Mouse (Mus musculus) liver, embryonic 12.5 days (tissue): Measurements from ENCODE around the gene Six5. TPM values are rescaled to one million over a fixed set of nuclear protein-coding genes. Genes with fewer than 3 reads are reported as not detected.

Source experiments
- ATAC-seq: fragments of 200-750 bp; cut with Nextera tagmentation; 2 replicates; pipeline ENCODE4 v1.8.0; 2017; ENCODE audit warnings: moderate number of reproducible peaks, mild to moderate bottlenecking, moderate library complexity
- H3K27ac ChIP-seq: fragments of 300-500 bp; sonication (generic); 2 replicates; pipeline ENCODE4 v1.5.1; 2016; ENCODE audit warnings: mild to moderate bottlenecking
- H3K27me3 ChIP-seq: fragments of 300-500 bp; sonication (generic); replicated peaks from 2 replicates; pipeline ENCODE4 v1.6.1; 2016; ENCODE audit warnings: mild to moderate bottlenecking, moderate library complexity
- H3K36me3 ChIP-seq: fragments of 300-500 bp; sonication (generic); 2 replicates; pipeline ENCODE4 v1.6.1; 2016; ENCODE audit warnings: mild to moderate bottlenecking, moderate library complexity
- H3K4me1 ChIP-seq: fragments of 300-500 bp; sonication (generic); 2 replicates; pipeline ENCODE4 v1.6.1; 2016
- H3K4me2 ChIP-seq: fragments of 300-500 bp; sonication (generic); 2 replicates; pipeline ENCODE4 v1.6.1; 2016; ENCODE audit warnings: mild to moderate bottlenecking, moderate library complexity
- H3K4me3 ChIP-seq: fragments of 300-500 bp; sonication (generic); 2 replicates; pipeline ENCODE4 v1.5.1; 2016; ENCODE audit warnings: mild to moderate bottlenecking, moderate library complexity
- H3K9ac ChIP-seq: fragments of 300-500 bp; sonication (generic); 2 replicates; pipeline ENCODE4 v1.6.1; 2016; ENCODE audit warnings: mild to moderate bottlenecking, moderate library complexity
- H3K9me3 ChIP-seq: fragments of 300-500 bp; sonication (generic); replicated peaks from 2 replicates; pipeline ENCODE4 v1.6.1; 2016; ENCODE audit warnings: mild to moderate bottlenecking, moderate library complexity
- WGBS: fragments of 180-500 bp; shearing (Covaris S2); methylation state at CpG from one replicate; pipeline ENCODE4 v1.1.7; 2016; ENCODE audit not compliant: insufficient replicate concordance; 5-methylcytosine and 5-hydroxymethylcytosine counted together
- polyA plus RNA-seq: library from polyadenylated mRNA; unstranded; fragments of >200 nt; fragmentation: Nextera tagmentation; extraction: Ambion mirVana; gene quantifications from 2 replicates; pipeline ENCODE4 v1.2.1, GENCODE M21; 2016

The Six5 gene
- polyA plus RNA-seq, 1 experiment from 2014 or later: 1.8 TPM

DNA sequence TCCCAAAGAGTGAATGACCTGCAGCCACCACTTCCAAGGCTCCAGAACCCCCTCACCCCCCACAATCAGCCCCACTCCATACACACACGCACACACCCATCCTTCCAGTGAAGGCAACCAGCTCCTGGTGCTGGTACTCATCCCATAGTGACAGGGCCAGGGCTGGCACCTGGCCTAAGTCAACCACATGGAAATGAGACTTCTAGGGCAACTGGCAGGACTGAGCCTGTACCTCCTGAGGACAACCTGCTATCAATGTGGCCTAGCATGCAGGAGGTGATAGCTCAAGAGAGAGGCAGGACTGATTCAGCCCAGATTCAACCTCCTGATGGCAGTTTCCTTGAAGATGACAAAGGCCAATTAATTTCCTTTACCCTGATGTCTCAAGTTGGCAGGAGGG lies 5.9 kb downstream of the Six5 start:
- Histone ChIP-seq H3K36me3 (no peaks in the 10 kb centered on the region), H3K27me3 (peaks cover 81% of the 10 kb centered on the region), H3K9ac (no peak overlapping the region), H3K9me3 (no peaks in the 10 kb centered on the region), H3K4me2 (no peak overlapping the region), H3K4me3 (no peak overlapping the region), H3K27ac (no peak overlapping the region), H3K4me1 (peaks cover 23% of the 10 kb centered on the region)
- WGBS: 56% methylated on average over 1 of the region's 1 CpGs
- no peak for ATAC-seq

DNA sequence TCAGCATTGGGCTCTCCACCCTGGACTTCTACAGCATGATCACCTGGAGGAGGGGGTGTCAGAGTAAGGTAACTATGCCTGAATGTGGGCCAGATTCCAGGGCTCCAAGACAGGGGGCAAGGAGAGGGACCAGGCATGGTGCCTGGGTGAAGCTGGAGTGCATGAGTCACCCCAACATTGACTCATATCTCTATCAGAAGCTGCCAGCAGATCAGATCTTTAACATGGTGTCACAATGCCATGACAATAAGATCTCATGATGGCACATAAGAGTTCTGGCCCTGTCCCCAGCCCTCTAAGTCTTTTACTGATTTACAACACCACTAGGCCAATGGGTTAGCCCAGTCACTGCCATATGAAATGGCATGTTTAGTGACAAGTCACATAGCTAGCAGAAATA lies 9.3 kb downstream of the Six5 start:
- H3K9me3 ChIP-seq: no peaks in the 10 kb centered on the region
- no peak overlapping the region for H3K4me2 ChIP-seq
- no peak overlapping the region for H3K9ac ChIP-seq
- no peaks in the 10 kb centered on the region for H3K36me3 ChIP-seq
- H3K27ac ChIP-seq: no peak overlapping the region
- no peak overlapping the region for H3K4me3 ChIP-seq
- H3K4me1 ChIP-seq: no peaks in the 10 kb centered on the region
- peaks cover 58% of the 10 kb centered on the region for H3K27me3 ChIP-seq
- ATAC-seq: no peak

DNA sequence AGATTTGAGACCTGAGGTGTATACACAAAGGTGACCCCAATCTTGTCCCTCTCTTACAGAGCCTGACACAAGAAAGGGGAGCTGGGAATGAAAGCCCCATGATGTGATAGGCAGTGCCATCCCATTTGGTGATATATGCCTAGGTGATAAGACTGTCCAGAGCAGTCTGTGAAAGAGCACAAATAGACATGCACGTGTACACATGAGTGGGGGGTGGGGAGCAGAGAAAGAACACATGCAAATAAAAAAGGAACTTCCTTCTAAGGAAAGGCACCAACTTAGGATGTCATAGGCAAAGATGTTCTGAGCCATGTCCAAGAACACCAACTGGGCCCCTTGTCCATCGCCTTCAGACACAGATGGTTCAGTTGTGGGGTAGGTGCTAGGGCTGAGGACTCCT lies 10.1 kb downstream of the Six5 start:
- H3K9ac ChIP-seq: no peak overlapping the region

DNA sequence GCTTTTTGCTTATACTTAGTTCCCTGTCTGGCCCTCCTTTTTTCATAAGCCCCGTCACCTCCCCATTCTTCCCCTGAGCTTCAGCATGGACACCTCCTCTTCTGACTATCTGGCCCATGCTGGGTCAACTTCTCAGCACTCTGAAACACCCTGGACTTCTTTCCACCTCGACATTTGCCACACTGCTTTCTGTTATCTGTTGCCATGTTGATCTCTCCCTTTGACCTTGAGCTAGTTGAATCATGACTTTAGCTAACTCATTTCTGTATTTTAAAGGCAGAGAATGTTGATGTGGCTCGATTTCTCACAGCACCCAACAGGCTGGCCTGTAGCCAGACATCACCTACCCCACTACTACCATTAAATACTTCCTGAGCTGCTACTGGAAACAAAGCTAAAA lies 13.0 kb downstream of the Six5 start:
- Histone ChIP-seq H3K4me1 (no peaks in the 10 kb centered on the region), H3K27ac (no peak overlapping the region), H3K36me3 (no peaks in the 10 kb centered on the region), H3K4me3 (no peak overlapping the region), H3K9ac (no peak overlapping the region), H3K9me3 (no peaks in the 10 kb centered on the region), H3K27me3 (peaks cover 45% of the 10 kb centered on the region), H3K4me2 (no peak overlapping the region)
- ATAC-seq: no peak
- 28% methylated on average over 3 of the region's 3 CpGs for WGBS

More for the DNA sequence above, 10.1 kb downstream of the Six5 start:
- Histone ChIP-seq H3K4me3 (no peak overlapping the region), H3K27ac (no peak overlapping the region), H3K27me3 (peaks cover 54% of the 10 kb centered on the region), H3K4me2 (no peak overlapping the region), H3K36me3 (no peaks in the 10 kb centered on the region), H3K9me3 (no peaks in the 10 kb centered on the region), H3K4me1 (no peaks in the 10 kb centered on the region)
- WGBS: 51% methylated on average over 2 of the region's 2 CpGs
- no peak for ATAC-seq

DNA sequence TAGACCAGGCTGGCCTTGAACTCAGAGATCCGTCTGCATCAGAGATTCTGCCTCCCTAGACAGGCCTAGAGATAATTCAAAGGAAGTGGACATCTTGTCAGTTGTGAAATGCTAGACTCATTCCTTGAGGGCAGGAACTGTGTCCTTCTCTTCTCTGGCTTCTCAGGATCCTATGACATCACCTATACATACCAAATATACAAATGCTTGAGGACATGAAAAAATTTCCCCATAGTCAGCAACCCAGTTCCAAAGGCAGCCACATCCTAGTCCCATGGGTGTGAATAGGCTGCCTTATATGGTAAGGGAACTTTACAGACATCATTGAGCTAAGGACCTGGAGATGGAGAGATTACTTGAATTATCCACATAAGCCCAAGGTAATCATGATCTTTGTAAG lies 15.2 kb downstream of the Six5 start:
- ATAC-seq: no peak
- 66% methylated on average over 1 of the region's 1 CpGs for WGBS
- no peaks in the 10 kb centered on the region for H3K4me1 ChIP-seq
- no peak overlapping the region for H3K9ac ChIP-seq
- H3K9me3 ChIP-seq: no peaks in the 10 kb centered on the region
- peaks cover 37% of the 10 kb centered on the region for H3K27me3 ChIP-seq
- H3K36me3 ChIP-seq: no peaks in the 10 kb centered on the region
- no peak overlapping the region for H3K27ac ChIP-seq
- no peak overlapping the region for H3K4me3 ChIP-seq
- no peak overlapping the region for H3K4me2 ChIP-seq

DNA sequence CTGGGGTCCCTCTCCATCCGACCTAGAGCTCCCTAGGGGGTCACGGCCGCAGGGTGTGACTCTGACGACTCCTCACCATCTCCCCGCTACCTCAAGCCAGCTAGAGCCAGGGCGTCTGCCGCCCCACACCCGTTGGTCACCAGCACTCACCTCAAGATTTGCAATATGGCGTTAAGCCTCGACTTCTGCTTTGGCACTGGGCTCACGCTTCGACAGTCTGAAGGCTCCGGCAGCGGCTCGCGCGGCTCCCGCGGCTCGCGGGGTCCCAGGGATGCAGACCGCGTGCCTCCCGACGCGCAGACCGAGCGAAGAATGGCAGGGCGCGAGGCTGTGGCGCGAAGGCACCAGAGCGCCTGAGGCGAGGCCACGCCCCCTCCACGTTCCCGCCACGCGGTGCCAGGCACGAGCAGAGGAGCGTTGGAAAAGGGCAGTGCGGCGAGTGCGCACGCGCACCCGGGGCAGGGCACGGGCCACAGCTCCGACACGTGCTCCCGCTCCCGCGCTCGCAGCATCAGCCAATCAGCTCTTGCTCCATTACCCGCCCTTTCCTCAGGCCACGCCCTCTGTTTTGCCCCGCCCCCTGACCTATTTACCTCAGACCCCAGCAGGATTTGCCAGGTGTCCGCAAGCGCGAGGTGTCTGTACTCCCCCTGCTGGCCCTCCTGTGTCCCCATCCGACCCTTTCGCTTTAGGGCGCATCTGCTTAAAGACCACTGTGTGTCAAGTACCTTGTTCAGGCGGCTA lies 23.8 kb downstream of the Six5 start, which contains the start of gene Gm4969:
Gm4969 (minus strand) TSS at position 341 of the 744 bp plus-strand sequence.
- no peaks in the 10 kb centered on the region for H3K36me3 ChIP-seq
- peaks cover 16% of the 10 kb centered on the region for H3K27me3 ChIP-seq
- no peak within 1 kb of the TSS for H3K27ac ChIP-seq
- peaks cover 29% of the 10 kb centered on the region for H3K4me1 ChIP-seq
- no peak for ATAC-seq
- H3K9ac ChIP-seq: no peak within 1 kb of the TSS
- 21% methylated on average over 64 of the region's 64 CpGs for WGBS
- H3K9me3 ChIP-seq: peaks cover 8% of the 10 kb centered on the region
- peak within 1 kb of the TSS; percentile 95 for H3K4me2 ChIP-seq
- 0 out of 2 replicates have a peak within 1 kb of the TSS, but pooled peaks have one; percentile 8 for H3K4me3 ChIP-seq

DNA sequence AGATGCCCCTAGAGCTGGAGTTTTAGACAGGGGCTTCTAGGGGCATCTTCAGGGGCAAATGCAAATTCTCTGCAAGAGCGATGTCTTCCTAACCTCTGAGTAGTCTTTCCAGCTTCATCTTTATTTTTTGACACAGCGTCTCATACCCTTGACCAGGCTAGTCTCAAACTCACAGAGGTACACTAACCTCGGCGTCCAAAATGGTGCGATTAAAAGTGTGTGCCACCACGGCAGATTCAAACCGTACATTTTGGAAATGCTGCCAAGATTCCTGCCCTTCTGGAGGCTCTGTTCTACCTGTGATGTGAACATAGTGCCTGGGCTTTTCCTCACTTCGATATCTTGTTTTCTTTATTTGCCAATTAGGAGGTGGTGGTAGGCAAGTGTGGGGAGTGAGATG lies 24.7 kb downstream of the Six5 start:
- H3K9ac ChIP-seq: no peak overlapping the region
- no peaks in the 10 kb centered on the region for H3K36me3 ChIP-seq
- H3K4me2 ChIP-seq: peak overlapping the region; percentile 95
- H3K27ac ChIP-seq: no peak overlapping the region
- H3K27me3 ChIP-seq: peaks cover 15% of the 10 kb centered on the region
- no peak overlapping the region for H3K4me3 ChIP-seq
- 88% methylated on average over 8 of the region's 8 CpGs for WGBS
- peak; percentile 4; the same call in 1 of the 2 replicates for ATAC-seq
- H3K4me1 ChIP-seq: peaks cover 29% of the 10 kb centered on the region
- H3K9me3 ChIP-seq: peaks cover 8% of the 10 kb centered on the region

DNA sequence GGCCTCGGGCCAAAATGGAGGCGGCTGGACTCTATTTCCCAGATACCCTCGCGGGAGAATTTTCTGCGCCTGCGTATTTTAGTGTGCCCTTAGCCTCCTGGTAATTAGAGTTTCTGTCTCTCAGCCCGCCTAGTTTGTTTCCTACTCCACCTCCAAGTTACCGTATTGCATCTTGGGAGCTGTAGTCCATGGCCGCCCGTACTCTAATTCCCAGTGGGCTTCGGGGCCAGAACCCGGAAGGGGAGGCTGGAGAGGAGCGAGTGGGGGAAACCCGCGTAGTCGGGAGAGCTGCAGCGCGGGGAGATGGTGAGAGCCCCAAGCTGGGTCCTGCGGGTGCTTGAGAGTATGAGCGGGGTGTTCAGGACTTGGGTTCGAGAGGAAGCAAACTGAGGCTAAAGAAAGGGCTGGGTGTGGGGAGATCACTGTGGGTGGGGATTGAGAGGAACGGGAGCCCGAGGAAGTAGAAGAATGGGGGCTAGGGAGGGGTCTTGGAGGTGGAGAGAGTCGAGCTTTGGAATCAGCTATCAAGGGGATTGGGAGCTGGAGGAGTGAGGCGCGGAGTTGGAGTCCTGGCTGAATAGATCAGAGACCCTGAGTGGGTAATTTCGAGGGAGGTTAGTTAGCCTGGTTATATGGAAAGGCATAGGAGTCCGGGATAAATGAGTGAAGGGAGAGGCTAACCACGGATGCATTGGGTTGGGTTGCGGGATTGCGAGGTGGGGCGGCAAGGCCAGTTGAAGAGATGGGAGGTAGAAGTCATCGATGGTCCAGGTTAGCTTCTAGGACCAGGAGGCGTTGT lies 25.4 kb downstream of the Six5 start, which contains the start of gene Fbxo46:
Fbxo46 (plus strand) TSS at position 229 of the 799 bp plus-strand sequence.
- H3K9me3 ChIP-seq: peaks cover 8% of the 10 kb centered on the region

DNA sequence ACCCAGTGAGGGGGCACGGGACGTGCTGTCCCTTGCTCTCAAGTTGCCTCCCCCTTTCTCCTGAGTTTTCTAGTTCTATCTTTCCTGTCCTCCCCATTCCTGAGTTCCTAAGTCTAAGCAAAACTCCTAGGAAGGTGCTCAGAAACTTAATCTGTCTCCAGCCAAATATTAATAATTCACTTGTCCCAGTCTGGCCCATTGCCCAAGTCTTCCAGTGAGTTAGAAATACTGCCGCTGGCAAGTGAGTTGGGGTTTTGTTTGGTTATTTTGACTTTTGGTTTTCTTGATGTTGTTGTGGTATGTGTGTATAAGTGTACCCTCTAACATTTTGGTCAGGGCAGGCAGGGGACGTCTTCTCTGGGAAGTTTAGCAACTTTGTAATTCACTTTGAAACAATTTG lies 27.3 kb downstream of the Six5 start:
- 0 out of 2 replicates have a peak overlapping the region, but pooled peaks have one; percentile 95 for H3K4me2 ChIP-seq
- no peak overlapping the region for H3K4me3 ChIP-seq
- peaks cover 8% of the 10 kb centered on the region for H3K9me3 ChIP-seq
- no peak for ATAC-seq
- peaks cover 29% of the 10 kb centered on the region for H3K4me1 ChIP-seq
- H3K27ac ChIP-seq: no peak overlapping the region
- peaks cover 6% of the 10 kb centered on the region; the same call in 1 of the 2 replicates for H3K36me3 ChIP-seq
- peaks cover 15% of the 10 kb centered on the region for H3K27me3 ChIP-seq
- no peak overlapping the region for H3K9ac ChIP-seq
- 76% methylated on average over 4 of the region's 4 CpGs for WGBS

More for the DNA sequence above, 25.4 kb downstream of the Six5 start, which contains the start of gene Fbxo46:
- Histone ChIP-seq H3K27me3 (peaks cover 15% of the 10 kb centered on the region), H3K4me2 (peak within 1 kb of the TSS; percentile 95), H3K4me1 (peaks cover 29% of the 10 kb centered on the region), H3K36me3 (no peaks in the 10 kb centered on the region), H3K4me3 (peak within 1 kb of the TSS; percentile 88), H3K27ac (peak within 1 kb of the TSS; percentile 70), H3K9ac (peak within 1 kb of the TSS; percentile 90)
- ATAC-seq: peak; percentile 94
- 1% methylated on average over 34 of the region's 34 CpGs for WGBS

DNA sequence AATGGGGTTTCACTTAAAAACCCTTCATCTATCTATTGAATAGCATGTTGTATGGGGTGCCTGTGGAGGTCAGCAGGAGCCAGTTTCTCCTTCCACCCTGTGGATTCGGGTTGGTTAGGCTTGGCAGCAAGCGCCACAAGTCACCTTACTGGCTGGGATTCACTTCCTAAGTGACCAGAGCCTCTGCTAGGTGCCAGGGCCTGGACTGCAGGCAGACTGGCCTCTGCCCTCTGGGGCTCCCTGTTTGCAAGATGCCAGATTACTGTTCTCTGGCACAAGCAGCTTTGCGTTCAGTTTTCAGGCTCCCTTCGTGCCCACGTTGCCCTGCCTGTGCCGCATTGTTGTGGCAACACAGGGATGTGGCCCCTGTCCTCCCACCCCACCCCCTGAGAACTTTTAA lies 30.3 kb downstream of the Six5 start:
- WGBS: 80% methylated on average over 6 of the region's 6 CpGs
- no peak overlapping the region for H3K9ac ChIP-seq
- H3K36me3 ChIP-seq: peaks cover 26% of the 10 kb centered on the region
- H3K27ac ChIP-seq: no peak overlapping the region
- no peak overlapping the region for H3K4me3 ChIP-seq
- no peaks in the 10 kb centered on the region for H3K9me3 ChIP-seq
- ATAC-seq: no peak
- H3K4me2 ChIP-seq: no peak overlapping the region
- peaks cover 20% of the 10 kb centered on the region for H3K4me1 ChIP-seq
- H3K27me3 ChIP-seq: no peaks in the 10 kb centered on the region

DNA sequence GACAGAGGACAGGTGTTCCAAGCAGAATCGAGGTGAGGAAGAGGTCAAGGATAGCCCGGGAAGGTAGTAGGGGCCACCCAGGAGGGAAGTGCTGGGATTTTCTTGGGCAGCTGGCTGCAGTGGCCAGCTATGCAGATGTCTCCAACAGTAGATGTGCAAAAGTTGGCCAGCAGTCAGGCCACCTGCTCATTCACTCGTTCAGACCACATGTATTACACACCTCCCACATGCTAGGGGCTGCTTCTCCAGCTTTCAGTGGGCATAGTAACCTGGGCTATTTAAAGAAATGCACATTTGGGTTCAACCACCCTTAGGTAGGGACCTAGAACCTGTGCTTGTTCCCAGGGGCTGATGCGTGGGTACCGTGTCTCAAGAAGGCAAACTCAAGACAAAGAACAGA lies 33.4 kb downstream of the Six5 start:
- H3K4me2 ChIP-seq: no peak overlapping the region
- peaks cover 26% of the 10 kb centered on the region for H3K36me3 ChIP-seq
- H3K27me3 ChIP-seq: no peaks in the 10 kb centered on the region
- ATAC-seq: no peak
- H3K4me3 ChIP-seq: no peak overlapping the region
- H3K9me3 ChIP-seq: no peaks in the 10 kb centered on the region
- no peak overlapping the region for H3K9ac ChIP-seq
- 84% methylated on average over 5 of the region's 5 CpGs for WGBS
- no peak overlapping the region for H3K27ac ChIP-seq
- peaks cover 21% of the 10 kb centered on the region for H3K4me1 ChIP-seq

DNA sequence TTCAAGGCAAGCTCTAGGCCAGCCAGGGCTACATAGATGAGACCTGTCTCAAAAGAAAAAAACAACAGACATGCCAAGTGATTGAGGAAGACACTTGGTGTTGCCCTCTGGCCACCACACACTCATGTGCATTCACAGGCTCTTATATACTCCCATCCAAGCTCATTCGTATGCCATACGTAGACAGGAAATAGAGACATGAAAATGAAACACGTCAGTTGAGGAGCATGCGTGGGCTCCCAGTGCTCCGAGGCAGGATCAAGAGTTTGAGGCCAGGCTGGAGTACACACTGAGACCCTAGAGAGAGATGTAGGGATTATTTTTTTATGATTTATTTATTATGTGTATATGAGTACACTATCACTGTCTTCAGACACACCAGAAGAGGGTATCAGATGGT lies 35.0 kb downstream of the Six5 start:
- no peak overlapping the region for H3K27ac ChIP-seq
- no peak overlapping the region for H3K4me3 ChIP-seq
- no peaks in the 10 kb centered on the region for H3K27me3 ChIP-seq
- peaks cover 32% of the 10 kb centered on the region for H3K36me3 ChIP-seq
- H3K4me1 ChIP-seq: peaks cover 21% of the 10 kb centered on the region
- no peak overlapping the region for H3K4me2 ChIP-seq
- H3K9me3 ChIP-seq: no peaks in the 10 kb centered on the region
- H3K9ac ChIP-seq: no peak overlapping the region
- whole genome bisulfite sequencing: 89% methylated on average over 5 of the region's 5 CpGs
- no peak for ATAC-seq
